Mouse (Mus musculus) embryo, embryonic 9.5 days (tissue): ENCODE data around the gene Gatad2b.

Experiments used
- DNase-seq: peaks from one replicate; pipeline ENCODE4 v3.0.0-alpha.2; 2017; ENCODE audit errors: extremely low spot score

Gene Gatad2b

GRCm38 (mm10) chr3:90383690-90384089 lies 90.7 kb downstream of the Gatad2b start:
- no peak for DNase-seq

- no peak for DNase-seq
Observed at GRCm38 (mm10) chr3:90384851-90385375, 91.9 kb downstream of the Gatad2b start.

GRCm38 (mm10) chr3:90386817-90387216 lies 93.8 kb downstream of the Gatad2b start:
- DNase-seq, result no peak

GRCm38 (mm10) chr3:90387483-90387882 lies 94.5 kb downstream of the Gatad2b start:
- no peak for DNase-seq

DNA sequence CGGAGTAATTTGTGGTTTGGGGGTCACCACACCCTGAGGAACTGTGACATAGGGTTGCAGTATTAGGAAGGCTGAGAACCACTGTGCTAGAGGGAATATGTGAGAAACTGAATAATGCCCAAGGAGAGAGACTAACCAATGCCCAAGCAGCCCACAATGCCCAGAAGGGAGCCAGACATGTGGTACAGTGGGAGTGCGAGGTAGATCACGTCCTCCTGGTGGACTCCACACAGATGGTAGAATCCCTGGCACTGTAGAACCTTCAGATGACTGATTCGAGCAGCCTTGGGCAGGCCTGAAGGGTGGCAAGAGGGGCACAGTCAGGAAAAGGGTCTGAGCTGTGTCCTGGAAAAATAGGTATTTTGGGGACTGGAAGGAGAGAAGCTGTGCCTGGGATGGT lies 95.2 kb downstream of the Gatad2b start:
- DNase-seq, result no peak

DNA sequence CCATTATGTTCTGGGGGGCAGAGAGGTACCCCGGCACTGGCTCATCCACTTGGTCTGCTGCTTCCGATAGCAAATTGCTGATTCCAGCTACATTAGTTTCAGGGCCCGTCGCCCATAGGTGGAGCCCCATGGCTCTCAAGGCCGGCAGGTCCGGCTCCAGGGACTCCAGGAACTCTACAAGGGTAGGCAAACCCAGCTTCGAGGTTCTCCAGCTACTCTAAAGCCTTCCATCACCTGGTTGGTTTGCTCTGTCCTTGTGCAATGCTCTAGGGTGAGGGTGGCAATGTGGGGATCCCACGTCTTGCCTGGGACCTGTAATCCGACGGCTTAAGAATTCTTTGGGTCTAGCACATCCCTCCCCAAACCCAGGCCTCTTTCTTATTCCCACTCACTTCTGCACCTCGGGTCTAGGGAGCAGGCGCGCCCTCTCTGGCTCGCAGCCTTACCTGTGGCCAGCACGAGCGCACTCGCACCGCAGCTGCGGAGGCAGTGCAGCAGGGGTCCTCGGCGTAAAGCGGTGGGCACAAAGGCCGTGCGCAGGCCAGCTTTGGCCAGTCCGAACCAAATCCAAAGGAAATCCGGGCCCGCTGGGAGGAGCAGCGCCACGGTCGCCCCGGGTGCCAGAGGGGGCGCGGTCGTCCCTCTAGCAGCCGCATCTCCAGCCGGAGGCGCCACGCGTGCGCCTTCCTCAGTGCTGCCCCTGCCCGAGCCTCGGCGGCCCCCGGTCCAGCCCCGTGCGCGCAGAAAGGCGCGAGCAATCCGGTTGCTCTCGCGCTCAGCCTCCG lies 95.9 kb downstream of the Gatad2b start:
- peak; percentile 82 for DNase-seq

- DNase-seq, result peak; percentile 82
Observed at GRCm38 (mm10) chr3:90389511-90390490, 96.8 kb downstream of the Gatad2b start, which contains the start of gene Slc27a3. Gene Slc27a3, minus strand, starts transcription at chr3:90389938.

DNA sequence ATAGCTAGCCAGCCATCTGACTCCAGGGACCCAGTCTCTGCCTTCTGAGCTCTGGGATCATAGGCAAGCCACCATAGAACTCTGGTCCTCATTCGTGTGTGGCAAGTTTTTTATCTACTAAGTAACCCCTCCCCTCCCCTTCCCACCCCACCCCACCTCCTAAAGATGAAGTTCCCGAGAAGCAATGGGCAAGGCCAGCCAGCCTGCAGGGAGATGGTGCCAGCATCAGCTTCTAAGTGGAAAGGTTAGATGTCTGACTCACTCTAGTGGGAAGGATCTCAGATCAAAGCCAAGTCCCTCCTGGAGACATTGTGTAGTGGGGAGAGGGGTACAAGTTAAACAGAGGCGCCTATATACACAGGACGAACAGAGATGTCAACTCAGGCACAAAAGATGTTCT lies 98.0 kb downstream of the Gatad2b start:
- no peak for DNase-seq

DNA sequence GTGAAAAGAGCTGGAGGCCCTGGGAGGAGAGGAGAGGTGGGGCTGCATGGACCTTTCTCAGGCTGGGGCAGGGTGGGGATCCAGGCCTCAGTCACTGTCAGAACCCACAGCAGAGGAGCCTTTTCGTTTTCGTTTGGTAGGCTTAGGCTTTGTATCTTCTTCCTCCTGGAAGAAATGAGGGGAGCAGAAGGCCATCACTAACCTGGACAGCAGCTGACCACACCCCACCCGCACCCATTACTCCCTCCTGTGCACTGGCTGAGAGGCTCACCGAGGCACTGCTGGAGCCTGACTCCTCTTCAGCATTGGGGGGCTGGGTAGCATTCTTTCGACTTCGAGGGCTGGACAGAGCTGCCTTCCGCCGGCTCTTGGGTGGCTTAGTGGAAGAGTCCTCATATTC lies 99.0 kb downstream of the Gatad2b start:
- no peak for DNase-seq

GRCm38 (mm10) chr3:90392661-90393060 lies 99.7 kb downstream of the Gatad2b start:
- no peak for DNase-seq

GRCm38 (mm10) chr3:90395629-90396028 lies 102.7 kb downstream of the Gatad2b start:
- no peak for DNase-seq

- DNase-seq, result no peak
Observed at GRCm38 (mm10) chr3:90400993-90401392, 108.0 kb downstream of the Gatad2b start.

DNA sequence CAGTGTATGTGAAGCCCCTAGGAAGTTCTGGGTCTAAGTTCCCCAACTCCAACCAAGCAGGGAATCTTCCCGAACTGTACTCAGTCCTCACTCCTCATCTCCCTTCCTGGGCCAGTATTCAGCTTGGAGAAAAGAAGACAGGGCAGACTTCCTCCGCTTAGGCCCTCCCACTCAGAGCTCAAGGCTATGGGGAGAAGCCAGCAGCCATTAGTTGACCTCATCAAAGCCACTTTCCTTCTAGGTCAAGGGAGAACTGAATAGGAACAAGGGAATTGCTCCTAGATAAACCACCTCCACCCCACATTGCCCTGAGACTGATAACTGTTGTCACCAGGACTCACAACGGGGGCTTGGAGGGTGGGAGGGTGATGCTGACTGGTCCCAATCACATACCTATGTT lies 111.1 kb downstream of the Gatad2b start:
- DNase-seq, result no peak

- no peak for DNase-seq
Observed at GRCm38 (mm10) chr3:90404609-90405008, 111.6 kb downstream of the Gatad2b start.

DNA sequence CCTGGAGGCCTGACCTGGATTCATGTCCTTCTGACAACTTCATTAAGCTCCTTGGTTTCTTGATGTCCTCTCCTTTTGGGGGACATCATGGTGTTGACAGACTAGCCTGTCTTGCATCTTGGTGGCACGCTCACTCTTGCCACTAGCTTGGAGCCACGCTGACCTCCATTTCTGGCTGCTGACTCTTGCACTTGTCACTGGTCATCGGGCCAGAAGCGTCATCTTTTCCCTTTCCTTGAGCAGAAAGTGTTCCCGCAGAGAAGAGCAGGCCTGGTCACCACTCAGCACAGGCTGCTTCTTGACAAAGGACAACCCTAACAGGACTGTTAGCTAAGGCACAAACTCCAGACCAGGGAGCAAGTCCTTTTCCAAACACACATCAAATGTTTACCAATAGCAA lies 113.4 kb downstream of the Gatad2b start:
- no peak for DNase-seq

- no peak for DNase-seq
Observed at GRCm38 (mm10) chr3:90408721-90409120, 115.7 kb downstream of the Gatad2b start.

GRCm38 (mm10) chr3:90412312-90413010 lies 119.5 kb downstream of the Gatad2b start:
- DNase-seq, result peak; percentile 54

- no peak for DNase-seq
Observed at GRCm38 (mm10) chr3:90413011-90413396, 120.0 kb downstream of the Gatad2b start.
